Mouse (Mus musculus): ENCODE data around the gene Pcdh19. TPM values are rescaled to one million over a fixed set of nuclear protein-coding genes. Genes with fewer than 3 reads are reported as not detected.
"Not testable (repeated sequence)": the region's sequence is repeated elsewhere in the genome, so short reads cannot be mapped to it uniquely, and the experiment has no call there.

Pcdh19 gene
- total RNA-seq (2017), result not detected in 3 replicates

- no peak for ATAC-seq (replicated peaks; ENCODE audit: insufficient number of reproducible peaks, low FRiP score, low TSS enrichment, poor library complexity, severe bottlenecking)
Observed at GRCm38 (mm10) chrX:133688840-133689239, at the start of gene Pcdh19. Gene Pcdh19 (minus strand): TSS chrX:133688987.

GRCm38 (mm10) chrX:133735871-133736270 is 47.1 kb upstream of the Pcdh19 start:
- no peak for ATAC-seq (replicated peaks; ENCODE audit: insufficient number of reproducible peaks, low FRiP score, low TSS enrichment, poor library complexity, severe bottlenecking)

- ATAC-seq (replicated peaks; ENCODE audit: insufficient number of reproducible peaks, low FRiP score, low TSS enrichment, poor library complexity, severe bottlenecking), result no peak
Observed at GRCm38 (mm10) chrX:133734984-133735383, 46.2 kb upstream of the Pcdh19 start.

GRCm38 (mm10) chrX:133721517-133721916 is 32.7 kb upstream of the Pcdh19 start:
- ATAC-seq (replicated peaks; ENCODE audit: insufficient number of reproducible peaks, low FRiP score, low TSS enrichment, poor library complexity, severe bottlenecking), result no peak

GRCm38 (mm10) chrX:133710621-133711020 is 21.8 kb upstream of the Pcdh19 start:
- no peak for ATAC-seq (replicated peaks; ENCODE audit: insufficient number of reproducible peaks, low FRiP score, low TSS enrichment, poor library complexity, severe bottlenecking)

- ATAC-seq (replicated peaks; ENCODE audit: insufficient number of reproducible peaks, low FRiP score, low TSS enrichment, poor library complexity, severe bottlenecking), result no peak
Observed at GRCm38 (mm10) chrX:133702902-133703301, 14.1 kb upstream of the Pcdh19 start.

GRCm38 (mm10) chrX:133697871-133698270 is 9.1 kb upstream of the Pcdh19 start:
- not testable (repeated sequence) for ATAC-seq (replicated peaks; ENCODE audit: insufficient number of reproducible peaks, low FRiP score, low TSS enrichment, poor library complexity, severe bottlenecking)

GRCm38 (mm10) chrX:133696461-133696860 is 7.7 kb upstream of the Pcdh19 start:
- no peak for ATAC-seq (replicated peaks; ENCODE audit: insufficient number of reproducible peaks, low FRiP score, low TSS enrichment, poor library complexity, severe bottlenecking)

- ATAC-seq (replicated peaks; ENCODE audit: insufficient number of reproducible peaks, low FRiP score, low TSS enrichment, poor library complexity, severe bottlenecking), result no peak
Observed at GRCm38 (mm10) chrX:133693037-133693760, 4.4 kb upstream of the Pcdh19 start.

- no peak for ATAC-seq (replicated peaks; ENCODE audit: insufficient number of reproducible peaks, low FRiP score, low TSS enrichment, poor library complexity, severe bottlenecking)
Observed at GRCm38 (mm10) chrX:133692392-133692790, 3.6 kb upstream of the Pcdh19 start.

GRCm38 (mm10) chrX:133691581-133692391 is 3.0 kb upstream of the Pcdh19 start:
- no peak for ATAC-seq (replicated peaks; ENCODE audit: insufficient number of reproducible peaks, low FRiP score, low TSS enrichment, poor library complexity, severe bottlenecking)

- no peak for ATAC-seq (replicated peaks; ENCODE audit: insufficient number of reproducible peaks, low FRiP score, low TSS enrichment, poor library complexity, severe bottlenecking)
Observed at GRCm38 (mm10) chrX:133690822-133691221, 2.0 kb upstream of the Pcdh19 start.

GRCm38 (mm10) chrX:133689576-133690250 is 926 bp upstream of the Pcdh19 start:
- no peak for ATAC-seq (replicated peaks; ENCODE audit: insufficient number of reproducible peaks, low FRiP score, low TSS enrichment, poor library complexity, severe bottlenecking)

GRCm38 (mm10) chrX:133688156-133688555 is 631 bp downstream of the Pcdh19 start:
- no peak for ATAC-seq (replicated peaks; ENCODE audit: insufficient number of reproducible peaks, low FRiP score, low TSS enrichment, poor library complexity, severe bottlenecking)

GRCm38 (mm10) chrX:133687666-133688151 is 1.1 kb downstream of the Pcdh19 start:
- ATAC-seq (replicated peaks; ENCODE audit: insufficient number of reproducible peaks, low FRiP score, low TSS enrichment, poor library complexity, severe bottlenecking), result no peak

- ATAC-seq (replicated peaks; ENCODE audit: insufficient number of reproducible peaks, low FRiP score, low TSS enrichment, poor library complexity, severe bottlenecking), result no peak
Observed at GRCm38 (mm10) chrX:133686533-133687311, 2.1 kb downstream of the Pcdh19 start.

- ATAC-seq (replicated peaks; ENCODE audit: insufficient number of reproducible peaks, low FRiP score, low TSS enrichment, poor library complexity, severe bottlenecking), result no peak
Observed at GRCm38 (mm10) chrX:133685572-133685971, 3.2 kb downstream of the Pcdh19 start.

GRCm38 (mm10) chrX:133683961-133684360 is 4.8 kb downstream of the Pcdh19 start:
- ATAC-seq (replicated peaks; ENCODE audit: insufficient number of reproducible peaks, low FRiP score, low TSS enrichment, poor library complexity, severe bottlenecking), result no peak

GRCm38 (mm10) chrX:133675121-133675520 is 13.7 kb downstream of the Pcdh19 start:
- no peak for ATAC-seq (replicated peaks; ENCODE audit: insufficient number of reproducible peaks, low FRiP score, low TSS enrichment, poor library complexity, severe bottlenecking)
